Mouse (Mus musculus) frontal cortex, postnatal 36 days (tissue): ENCODE results near the gene Synpr.

Source experiments
- DNase-seq, 2 experiments: peaks; one replicate each; pipeline ENCODE4 v3.0.0; 2022; ENCODE audit warnings: low spot score in 2 of 2

The Synpr gene

DNA sequence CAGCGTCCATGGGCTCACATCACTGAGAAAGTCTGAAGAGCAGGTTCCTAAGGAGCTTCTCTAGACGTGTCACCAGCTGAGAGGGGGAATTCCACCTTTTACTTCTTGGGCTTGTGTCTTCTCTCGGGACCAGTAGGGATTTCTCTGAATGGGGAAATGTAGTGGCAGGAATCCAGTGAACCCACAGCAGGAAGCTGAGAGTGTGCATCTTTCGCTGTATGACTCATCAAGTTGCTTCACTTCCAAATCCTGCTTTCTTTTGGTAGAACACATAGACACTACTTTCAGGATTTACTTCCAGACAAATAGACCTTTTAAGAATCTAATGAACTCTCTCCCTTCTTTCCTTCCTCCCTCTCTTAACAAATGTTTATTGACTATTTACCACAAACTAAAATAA is 266.6 kb downstream of the Synpr start:
- peak; percentile 8 to 20 for DNase-seq

DNA sequence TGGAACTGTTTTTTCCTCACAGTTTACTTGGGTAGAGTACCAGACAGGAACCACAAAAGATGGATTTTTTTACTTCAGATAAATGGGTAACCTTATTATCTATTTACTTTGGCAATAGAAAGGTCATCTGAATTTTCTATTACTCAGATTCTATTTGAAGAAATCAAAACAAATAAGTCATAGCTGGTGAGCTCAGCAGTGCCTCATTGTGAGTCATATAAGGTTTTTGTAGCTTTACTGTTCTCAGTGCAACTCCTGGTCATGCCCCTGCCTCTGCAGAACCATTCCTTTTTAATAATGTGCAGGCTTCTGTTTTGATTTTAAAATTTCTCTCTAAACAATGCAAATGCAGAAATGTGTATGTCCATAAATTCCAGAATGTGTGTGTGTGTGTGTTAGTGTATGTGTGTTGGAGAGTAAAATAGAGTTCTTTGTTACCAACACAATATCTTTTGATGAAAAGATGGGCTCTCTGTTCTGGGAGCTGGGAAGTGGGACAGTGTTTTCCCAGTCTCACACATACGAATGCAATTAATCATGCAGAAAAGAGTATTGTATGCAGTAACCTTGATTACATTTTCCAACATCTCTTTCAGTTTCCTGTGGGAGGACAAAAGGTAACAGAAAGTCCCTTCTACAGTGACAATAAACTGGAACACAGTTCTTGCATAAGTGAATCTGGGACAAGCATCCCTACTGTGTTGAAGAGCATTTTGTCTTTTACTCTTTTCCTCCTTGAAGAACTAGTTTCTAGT is 269.2 kb downstream of the Synpr start:
- DNase-seq, result no peak

DNA sequence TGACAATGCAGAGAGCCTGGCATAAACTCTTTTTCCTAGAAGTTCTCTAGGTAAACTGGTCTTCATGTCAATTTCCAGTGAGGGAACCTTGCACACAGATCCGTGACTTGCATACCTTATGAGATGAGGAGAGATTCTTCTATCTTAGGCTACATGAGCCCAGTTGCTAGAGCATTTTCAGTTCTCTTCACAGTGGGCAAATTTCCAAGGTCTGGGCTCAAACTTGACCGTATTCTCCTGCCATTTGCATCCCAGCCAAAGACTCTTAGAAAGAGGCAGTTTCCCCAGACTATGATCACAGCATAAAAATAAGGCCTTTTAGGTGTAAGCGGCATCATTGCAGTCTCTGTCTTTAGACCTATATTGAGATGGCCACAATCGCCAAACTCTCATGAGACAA is 270.1 kb downstream of the Synpr start:
- DNase-seq, result no peak

DNA sequence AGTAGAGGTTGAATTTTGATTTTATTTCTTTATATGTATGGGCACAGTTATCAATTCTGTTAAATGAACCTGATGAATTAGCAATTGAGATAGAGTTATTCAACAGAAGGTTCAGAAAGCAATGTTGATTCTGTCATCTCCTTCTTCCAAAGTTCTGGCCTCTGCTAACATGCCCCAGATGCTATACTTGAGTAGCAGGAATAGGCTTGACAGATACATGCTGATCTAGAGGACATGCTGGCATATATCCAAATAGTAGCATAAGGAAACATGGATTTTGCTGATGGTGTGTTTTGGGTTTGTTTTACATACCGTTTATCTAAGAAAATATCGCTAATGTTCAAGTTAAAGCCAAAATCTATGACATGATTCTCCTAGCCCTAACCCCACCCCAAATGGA is 273.5 kb downstream of the Synpr start:
- DNase-seq, result no peak

DNA sequence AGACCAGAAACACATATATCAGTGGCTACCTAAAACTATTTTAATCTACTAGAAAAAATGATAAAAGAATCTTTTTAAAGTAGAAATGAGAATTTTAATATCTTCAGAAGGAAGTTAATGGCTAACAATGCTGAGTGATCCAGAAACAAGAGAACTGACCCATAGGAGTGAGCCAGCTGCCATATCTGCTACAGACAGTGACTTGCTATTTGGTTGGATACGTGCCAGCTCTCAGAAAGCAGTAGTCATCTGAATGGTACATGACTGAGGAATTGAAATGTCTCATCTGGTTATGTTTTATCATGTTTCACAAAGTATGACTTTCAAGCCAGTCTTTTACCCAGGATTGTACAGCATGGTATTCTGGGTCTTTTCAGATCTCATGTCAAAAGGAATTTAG is 282.7 kb downstream of the Synpr start:
- DNase-seq, result no peak

DNA sequence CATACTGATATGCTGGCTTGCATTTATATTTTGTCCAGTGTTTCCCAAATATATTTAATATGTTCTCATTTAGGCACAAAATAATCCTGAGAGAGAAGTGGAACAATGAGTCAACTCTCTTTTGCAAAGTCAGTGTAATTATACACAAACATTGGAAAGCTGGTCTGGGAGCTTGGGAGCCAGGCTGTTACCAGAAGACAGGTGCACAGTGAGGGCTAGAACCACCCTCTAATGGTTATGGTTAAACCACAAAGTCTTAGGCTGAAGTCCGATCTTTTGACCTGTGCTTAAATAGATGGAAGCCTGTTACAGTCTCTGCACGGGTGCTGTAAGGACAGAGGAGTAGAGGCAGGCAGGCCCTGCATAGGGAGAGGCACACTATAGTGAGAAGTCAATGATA is 283.4 kb downstream of the Synpr start:
- no peak for DNase-seq

DNA sequence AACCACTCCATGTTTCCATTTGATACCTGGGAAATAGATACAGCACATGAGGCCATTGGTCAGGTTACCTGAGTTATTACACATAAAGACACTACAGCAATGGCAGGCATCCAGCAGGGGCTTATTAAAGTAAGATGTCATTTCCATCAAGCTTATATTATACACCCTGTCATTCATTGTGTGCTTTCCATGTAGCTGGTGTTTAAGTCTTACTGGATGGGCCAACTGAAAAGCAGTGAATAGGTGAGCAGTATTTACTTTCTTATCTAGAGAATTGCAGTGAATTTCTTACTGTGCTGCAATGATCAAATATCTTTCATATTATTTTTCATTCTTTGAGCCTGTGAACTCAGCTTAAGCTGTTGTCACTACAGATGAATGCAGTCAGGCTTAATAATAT is 287.4 kb downstream of the Synpr start:
- no peak for DNase-seq

DNA sequence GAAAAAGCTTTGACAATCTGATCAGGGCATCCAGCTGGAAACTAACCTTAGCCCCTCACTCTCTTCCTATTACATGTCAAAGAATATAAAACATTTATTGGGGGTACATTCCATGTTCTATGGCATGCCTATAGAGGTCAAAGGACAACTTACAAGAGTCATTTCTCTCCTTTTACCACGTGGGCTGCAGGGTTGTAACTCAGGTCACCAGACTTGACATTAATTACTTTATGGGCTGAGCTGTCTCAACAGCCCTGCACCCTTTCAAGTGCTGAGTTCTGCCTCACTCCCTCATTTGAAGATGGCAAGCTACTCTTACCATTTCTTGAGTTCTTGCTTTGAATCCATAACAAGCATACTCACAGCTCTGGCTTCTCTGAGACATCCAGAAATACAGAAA is 287.9 kb downstream of the Synpr start:
- no peak for DNase-seq

DNA sequence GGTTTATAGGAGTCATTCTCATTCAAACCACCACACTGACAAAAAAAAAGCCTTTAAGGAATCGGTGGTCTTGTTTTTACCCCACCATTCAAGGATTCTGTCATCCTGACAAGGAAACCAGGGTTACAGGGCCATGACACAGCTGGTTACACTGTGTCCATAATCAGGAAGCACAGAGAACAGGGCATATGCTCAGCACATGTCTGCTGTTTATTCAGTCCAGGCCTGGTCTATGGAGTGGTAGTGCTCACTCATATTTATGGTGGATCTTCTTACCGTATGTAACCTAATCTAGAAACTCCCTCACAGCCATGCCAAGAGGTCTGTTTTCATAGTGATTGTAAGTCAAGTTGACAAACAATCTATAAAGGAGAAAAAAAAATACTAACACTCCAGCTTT is 293.5 kb downstream of the Synpr start:
- DNase-seq, result no peak

DNA sequence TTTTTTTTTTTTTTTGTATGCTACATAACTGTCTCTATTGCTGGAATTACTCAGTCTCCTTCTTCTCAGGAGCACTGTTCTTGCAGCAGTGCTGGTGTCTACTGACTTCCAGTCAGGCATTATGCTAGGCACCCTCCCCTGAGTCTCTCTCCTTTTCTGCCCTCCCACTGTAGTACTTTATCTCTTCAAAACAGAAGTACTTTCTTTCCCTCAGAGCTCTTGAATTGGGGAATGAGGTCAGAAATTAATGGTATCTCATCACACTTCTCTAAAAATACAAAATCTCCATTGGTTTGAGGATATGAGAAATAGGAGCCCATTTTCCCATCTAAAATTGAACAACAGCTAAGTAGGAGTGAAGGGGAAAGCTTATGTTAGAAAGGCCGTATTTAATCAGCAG is 294.2 kb downstream of the Synpr start:
- no peak for DNase-seq

DNA sequence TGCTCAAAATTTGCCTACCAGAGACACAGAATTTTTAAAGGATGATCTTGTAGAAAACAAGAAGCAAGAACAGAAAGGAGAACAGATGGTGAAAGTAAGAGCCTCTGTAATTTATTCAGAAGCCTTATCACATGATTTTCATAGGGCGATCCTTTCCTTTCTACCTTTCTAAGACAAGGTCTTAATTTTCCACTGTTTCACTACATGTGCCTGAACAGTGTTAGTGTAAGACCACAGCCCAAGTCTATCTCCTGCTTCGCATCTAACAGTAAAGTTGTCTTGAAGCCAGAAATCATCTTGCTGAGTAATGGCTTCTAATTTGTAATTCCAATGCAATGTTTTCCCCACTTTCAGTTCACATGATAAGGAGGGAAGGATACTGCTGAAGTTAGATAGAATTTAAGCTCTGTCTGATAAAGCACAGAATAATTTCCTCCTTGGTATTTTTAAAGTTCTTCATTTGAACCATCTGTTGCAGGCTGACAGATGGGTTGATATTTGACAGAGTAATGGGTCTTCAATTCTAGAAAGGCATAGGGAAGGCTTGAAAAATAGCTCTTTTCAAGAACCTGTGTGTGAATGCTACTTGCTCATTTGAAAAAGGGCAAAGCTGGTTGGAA is 308.9 kb downstream of the Synpr start:
- peak; percentile 8 to 33 for DNase-seq

DNA sequence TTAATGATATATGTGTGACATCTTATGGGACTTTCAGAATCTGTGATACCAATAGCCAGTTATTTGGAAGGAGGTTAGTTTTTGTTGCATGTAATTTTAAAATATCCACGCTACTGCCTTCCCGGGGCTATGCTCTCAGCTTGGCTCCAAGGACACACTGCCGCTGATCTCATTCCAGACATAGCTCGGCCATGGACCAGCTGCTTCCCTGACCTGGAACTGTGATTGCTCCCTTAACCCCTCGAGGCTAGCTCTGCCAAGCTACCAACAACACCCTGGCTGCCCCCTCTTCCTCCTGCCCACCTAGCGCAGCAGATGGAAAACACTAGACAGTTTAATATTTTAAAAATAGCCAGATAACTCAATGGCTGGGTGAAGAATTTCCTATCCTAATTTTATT is 311.7 kb downstream of the Synpr start:
- DNase-seq, result no peak

DNA sequence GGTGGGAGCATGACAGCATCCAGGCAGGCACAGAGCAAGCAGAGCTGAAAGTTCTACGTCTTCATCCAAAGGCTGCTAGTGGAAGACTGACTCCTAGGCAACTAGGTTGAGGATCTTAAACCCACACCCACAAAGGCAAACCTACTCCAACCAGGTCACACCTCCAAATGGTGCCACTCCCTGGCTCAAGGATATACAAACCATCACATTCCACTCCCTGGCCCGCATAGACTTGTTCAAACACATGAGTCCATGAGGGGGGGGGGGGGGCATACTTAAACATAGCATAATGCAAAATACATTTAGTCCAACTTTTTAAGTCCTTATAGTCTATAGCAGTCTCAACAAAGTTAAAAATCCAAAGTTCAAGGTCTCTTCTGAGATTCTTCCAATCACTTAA is 312.6 kb downstream of the Synpr start:
- DNase-seq, result no peak

DNA sequence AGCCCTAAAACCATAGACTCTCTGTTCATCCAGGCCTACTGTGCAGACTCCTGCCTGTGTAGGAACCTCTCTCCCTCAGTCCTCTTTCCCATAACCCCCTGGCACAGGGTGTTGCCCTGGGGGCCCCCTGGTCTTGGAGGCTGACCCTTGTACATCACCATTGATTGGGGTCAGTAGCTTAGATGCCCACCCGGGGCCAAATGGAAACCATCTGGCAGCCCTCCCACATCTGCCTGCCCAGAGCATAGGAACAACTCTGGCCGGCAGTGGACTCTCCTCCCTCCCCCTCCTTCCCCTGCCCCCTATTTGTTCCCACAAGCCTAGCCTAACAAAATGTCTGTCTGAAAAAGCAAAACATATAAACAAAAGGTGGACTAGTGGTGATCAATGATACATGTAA is 336.0 kb downstream of the Synpr start:
- no peak for DNase-seq

DNA sequence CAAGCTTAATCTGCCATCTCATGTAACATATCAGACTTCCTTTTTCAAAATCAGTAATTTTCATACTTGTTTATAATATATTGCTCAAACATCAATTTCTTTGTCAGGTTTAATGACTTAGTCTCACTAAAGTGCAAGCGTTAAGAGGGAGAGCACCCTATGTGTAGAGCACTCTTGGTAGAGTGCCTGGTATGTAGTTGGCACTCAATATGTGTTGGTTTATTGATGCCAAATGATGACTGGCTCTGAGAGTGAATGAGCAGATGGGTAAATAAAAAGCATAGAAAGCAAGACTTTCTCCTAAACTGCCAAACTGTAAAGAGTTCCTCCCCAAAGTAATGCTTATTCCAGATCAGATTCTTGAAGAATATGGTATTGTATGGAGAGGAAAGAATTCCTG is 365.3 kb downstream of the Synpr start:
- no peak for DNase-seq

DNA sequence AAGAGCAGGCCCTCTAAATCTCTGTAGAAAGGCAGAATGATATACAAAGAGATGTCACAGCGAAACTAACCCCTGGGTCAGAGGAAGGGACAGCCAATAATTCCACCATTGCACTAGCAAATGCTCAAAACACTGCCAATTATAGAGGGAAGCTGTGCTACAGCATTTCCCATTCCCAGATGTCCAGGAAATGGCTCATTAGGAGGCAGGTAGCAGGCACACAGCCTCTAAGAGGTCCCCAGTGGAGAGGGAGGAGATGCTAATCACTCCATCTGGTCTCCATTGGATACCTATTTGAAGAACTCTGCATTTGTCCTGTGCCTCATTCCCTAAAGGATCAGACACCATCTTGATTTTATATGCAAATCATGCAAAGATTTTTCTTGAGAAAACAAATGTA is 366.5 kb downstream of the Synpr start:
- DNase-seq, result no peak

DNA sequence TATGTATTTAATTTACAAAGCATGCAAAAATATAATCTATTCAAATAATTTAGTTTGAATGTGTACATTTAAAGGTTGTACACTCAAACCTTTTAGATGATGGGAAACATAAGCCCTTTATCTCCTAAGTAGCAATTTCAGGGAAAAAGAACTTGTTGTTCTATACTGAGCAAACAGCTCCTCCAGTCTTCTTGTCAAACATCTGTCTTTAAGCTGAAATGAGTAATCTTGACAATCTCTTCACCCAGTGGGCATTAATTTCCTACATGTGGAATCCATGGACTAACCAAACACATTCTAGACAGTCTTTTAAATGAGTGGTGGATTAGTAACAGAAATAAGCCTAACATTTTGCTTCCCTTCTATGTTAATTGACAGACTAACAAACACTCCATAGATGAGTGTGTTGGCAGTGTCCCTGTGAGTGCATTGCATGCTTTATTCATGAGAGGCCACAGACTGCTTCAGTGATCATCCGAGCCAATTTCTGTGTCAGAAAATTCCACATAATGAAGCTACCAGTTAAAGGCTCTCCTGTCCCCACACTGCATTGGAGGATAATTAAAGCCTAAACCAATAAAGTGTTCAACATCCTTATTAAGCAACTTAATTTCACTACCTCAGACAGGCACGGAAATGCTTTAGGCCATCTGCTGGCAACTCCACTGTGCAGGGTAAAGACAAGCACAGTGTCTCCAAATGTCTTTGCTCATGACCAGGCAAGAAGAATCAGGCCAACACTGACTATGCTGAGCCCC is 367.1 kb downstream of the Synpr start:
- no peak for DNase-seq
